Comparison of ENCODE assay signal across 8 mouse cellular contexts in the genomic region with DNA sequence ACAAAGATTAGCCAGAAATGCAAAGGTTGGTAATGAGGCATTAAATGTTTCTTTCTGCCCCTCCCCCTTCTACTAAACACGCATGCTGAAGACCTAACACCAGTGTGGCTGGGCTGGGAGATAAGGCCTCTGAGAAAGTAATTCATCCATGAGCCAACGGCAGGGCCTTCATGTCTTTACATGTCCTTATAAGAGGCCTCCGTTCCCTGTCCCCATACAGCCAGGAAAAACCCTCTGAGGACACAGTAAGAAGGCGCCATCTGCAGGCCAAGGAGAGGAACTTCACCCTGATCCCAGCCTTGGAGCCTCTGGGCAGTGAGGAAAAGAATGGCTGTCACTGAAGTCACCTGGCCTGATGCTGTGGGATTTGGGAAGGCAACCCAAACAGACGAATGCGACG. TPM values are rescaled to one million over a fixed set of nuclear protein-coding genes. Genes with fewer than 3 reads are reported as not detected.
DNase-seq lines count a peak whose midpoint lies in the region; ATAC-seq and TF ChIP-seq lines count a peak whose summit lies in the region.

No protein-coding gene starts in this region.

- H3K4me1 ChIP-seq in E14TG2a.4 (replicated peaks; ENCODE audit: low read depth, low read length), result peaks cover 87% of the 10 kb centered on the region
- H3K4me1 ChIP-seq in bone marrow, adult 2 months (ENCODE audit: control insufficient read depth, insufficient read depth, low read length), result no peaks in the 10 kb centered on the region
- H3K4me1 ChIP-seq in embryonic facial prominence, embryonic 14.5 days (ENCODE audit: control insufficient read depth, insufficient read depth, low read length), result no peaks in the 10 kb centered on the region
- H3K4me1 ChIP-seq in lung, adult 2 months (ENCODE audit: control insufficient read depth, insufficient read depth, low read length), result peaks cover 4% of the 10 kb centered on the region; the same call in 1 of the 2 replicates

- 26% methylated on average over 7 of the region's 7 CpGs for WGBS in bone marrow, adult 2 months
- WGBS in embryonic facial prominence, embryonic 14.5 days, result 29% methylated on average over 7 of the region's 7 CpGs
- WGBS in lung, adult 2 months, result 29% methylated on average over 7 of the region's 7 CpGs

- H3K9me3 ChIP-seq in E14TG2a.4 (ENCODE audit: low read length), result no peaks in the 10 kb centered on the region
- no peaks in the 10 kb centered on the region for H3K9me3 ChIP-seq in embryonic facial prominence, embryonic 14.5 days (ENCODE audit: control insufficient read depth, low read length)

- ATAC-seq in embryonic facial prominence, embryonic 14.5 days (ENCODE audit: low read depth), result peak; percentile 75
- ATAC-seq in neutrophil, adult 5-6 weeks (ENCODE audit: extremely low read depth, insufficient number of reproducible peaks, low FRiP score, poor library complexity, severe bottlenecking), result peak; percentile 60; the same call in 1 of the 2 replicates

- DNase-seq in embryonic facial prominence, embryonic 14.5 days (ENCODE audit: low spot score), result peak; percentile 89
- DNase-seq in heart, postnatal 10 days, result peak; percentile 75 to 88
- DNase-seq in kidney, postnatal 25 days, result peak; percentile 51 to 58
- peak; percentile 68 for DNase-seq in lung, adult 2 months
- peak; percentile 32 for DNase-seq in urinary bladder, postnatal 10 days (ENCODE audit: low spot score)

- intact Hi-C loops in heart, postnatal 10 days (cut with DNase I), result loop anchor here (1.0 kb wide), 3 partner anchors 72 to 143 kb away; no protein-coding TSS in a partner anchor

- no peak overlapping the region for H3K4me3 ChIP-seq in E14TG2a.4 (replicated peaks; ENCODE audit: low read length)
- no peak overlapping the region for H3K4me3 ChIP-seq in bone marrow, adult 2 months (replicated peaks; ENCODE audit: control insufficient read depth, low read depth, low read length)
- no peak overlapping the region for H3K4me3 ChIP-seq in embryonic facial prominence, embryonic 14.5 days (ENCODE audit: low read depth, low read length)
- H3K4me3 ChIP-seq in lung, adult 2 months (replicated peaks; ENCODE audit: extremely low read depth, low read depth, low read length), result no peak overlapping the region

- H3K9ac ChIP-seq in embryonic facial prominence, embryonic 14.5 days (ENCODE audit: low read depth, low read length), result no peak overlapping the region

- H3K27ac ChIP-seq in bone marrow, adult 2 months (ENCODE audit: control insufficient read depth, insufficient read depth, low read depth, low read length, poor library complexity), result no peak overlapping the region
- H3K27ac ChIP-seq in embryonic facial prominence, embryonic 14.5 days (replicated peaks; ENCODE audit: low read depth, low read length), result no peak overlapping the region

- H3K4me2 ChIP-seq in embryonic facial prominence, embryonic 14.5 days (ENCODE audit: low read depth, low read length), result no peak overlapping the region

- no peak for TF ChIP-seq POLR2A in bone marrow, adult 2 months (IDR thresholded peaks at IDR 0.05; ENCODE audit: borderline replicate concordance, control insufficient read depth, low read depth, low read length)
- no peak for TF ChIP-seq POLR2A in lung, adult 2 months (IDR thresholded peaks at IDR 0.05; ENCODE audit: borderline replicate concordance, extremely low read depth, low read depth, low read length)

- TF ChIP-seq CTCF in E14TG2a.4 (conservative IDR thresholded peaks at IDR 0.05; ENCODE audit: low read length), result peak; percentile 97
- TF ChIP-seq CTCF in bone marrow, adult 2 months (IDR thresholded peaks at IDR 0.05; ENCODE audit: control insufficient read depth, insufficient read depth, low read length), result peak; percentile 85
- peak; percentile 94 for TF ChIP-seq CTCF in lung, adult 2 months (IDR thresholded peaks at IDR 0.05; ENCODE audit: insufficient read depth, low read length)

- no peaks in the 10 kb centered on the region for H3K27me3 ChIP-seq in E14TG2a.4 (ENCODE audit: insufficient read depth, low read length)
- H3K27me3 ChIP-seq in embryonic facial prominence, embryonic 14.5 days (replicated peaks; ENCODE audit: control insufficient read depth, insufficient read depth, low read length), result no peaks in the 10 kb centered on the region

- peaks cover 16% of the 10 kb centered on the region for H3K36me3 ChIP-seq in E14TG2a.4 (ENCODE audit: insufficient read depth, low read length)
- no peaks in the 10 kb centered on the region for H3K36me3 ChIP-seq in embryonic facial prominence, embryonic 14.5 days (ENCODE audit: control insufficient read depth, insufficient read depth, low read length)

RNA-seq across cellular contexts. Expression of gene Rcan1, which starts 13.1 kb away (rescaled TPM):
- 3.6 and 9.5 TPM in 2 replicates for polyA plus RNA-seq in bone marrow, adult 2 months (2011; ENCODE audit: insufficient read depth, insufficient read length, low replicate concordance, missing spikeins)
- polyA plus RNA-seq in embryonic facial prominence, embryonic 14.5 days (2014; fragmentation: Nextera tagmentation; extraction: Ambion mirVana), result 34.6 TPM in 2 replicates
- 10 to 100 TPM; 87.4 to 90.2 TPM for total RNA-seq in heart, postnatal 10 days (2021)
- 13.7 and 21.6 TPM in 2 replicates for polyA plus RNA-seq in lung, adult 2 months (2012; rRNA removed)
- total RNA-seq in neutrophil, adult 5-6 weeks (2017), result 7.3 and 8.3 TPM in 2 replicates

RNA-seq across cellular contexts. Expression of gene Clic6, which starts 27.9 kb away (rescaled TPM):
- polyA plus RNA-seq in bone marrow, adult 2 months (2011; ENCODE audit: insufficient read depth, insufficient read length, low replicate concordance, missing spikeins), result not detected in 2 replicates
- polyA plus RNA-seq in embryonic facial prominence, embryonic 14.5 days (2014; fragmentation: Nextera tagmentation; extraction: Ambion mirVana), result 3.0 and 4.1 TPM in 2 replicates
- under 1 TPM; 0.12 to 0.29 TPM for total RNA-seq in heart, postnatal 10 days (2021)
- 7.6 and 9.5 TPM in 2 replicates for polyA plus RNA-seq in lung, adult 2 months (2012; rRNA removed)
- total RNA-seq in neutrophil, adult 5-6 weeks (2017), result 0.12 TPM in 1 of 2 replicates, not detected in the other

Comparison
In these comparisons a context has a peak if more than half of its experiments do, and no peak if none do; other contexts are left out.
1. DNase-seq: peak in every context shown above with its lines; median percentile 89 in embryonic facial prominence, embryonic 14.5 days; 82 in heart, postnatal 10 days; 68 in lung, adult 2 months; 54 in kidney, postnatal 25 days; 32 in urinary bladder, postnatal 10 days.